Mouse (Mus musculus) ES-E14 (cell line): ENCODE results near the gene Morf4l1. TPM values are rescaled to one million over a fixed set of nuclear protein-coding genes. Genes with fewer than 3 reads are reported as not detected.

Experiments used
- DNase-seq: peaks from one replicate; pipeline ENCODE4 v3.0.0-alpha.2; 2013; ENCODE audit warnings: low read depth, low spot score
- H3K27ac ChIP-seq: 2 replicates; pipeline ENCODE4 v1.5.1; 2012; ENCODE audit warnings: low read depth, mild to moderate bottlenecking, low read length, moderate library complexity, mixed read lengths; ENCODE audit not compliant: poor library complexity, insufficient read depth, severe bottlenecking
- H3K36me3 ChIP-seq: 2 replicates; pipeline ENCODE4 v1.6.1; 2012; ENCODE audit warnings: mild to moderate bottlenecking, low read length, moderate library complexity, mixed read lengths; ENCODE audit not compliant: control insufficient read depth, poor library complexity, insufficient read depth, severe bottlenecking
- H3K4me1 ChIP-seq, 2 experiments: fragments of 150-350 bp in 1 of 2; sonication (generic) in 1 of 2; 2 replicates each; pipeline ENCODE4 v1.6.1; 2012; ENCODE audit warnings: low read length in 2 of 2, mild to moderate bottlenecking in 1 of 2, mixed read lengths in 1 of 2; ENCODE audit not compliant: control insufficient read depth in 2 of 2, insufficient read depth in 2 of 2, poor library complexity in 1 of 2
- H3K4me3 ChIP-seq, 2 experiments: fragments of 150-350 bp in 1 of 2; sonication (generic) in 1 of 2; 2 replicates each; pipeline ENCODE4 v1.5.1; 2012; ENCODE audit warnings: low read length in 2 of 2, low read depth in 1 of 2, mild to moderate bottlenecking in 1 of 2, mixed read lengths in 1 of 2; ENCODE audit not compliant: insufficient read depth in 1 of 2, poor library complexity in 1 of 2, severe bottlenecking in 1 of 2
- H3K9ac ChIP-seq: 2 replicates; pipeline ENCODE4 v1.6.1; 2012; ENCODE audit warnings: low read depth, mild to moderate bottlenecking, low read length, mixed read lengths; ENCODE audit not compliant: poor library complexity, insufficient read depth, severe bottlenecking
- H3K9me3 ChIP-seq: fragments of 150-350 bp; sonication (generic); 2 replicates; pipeline ENCODE4 v1.6.1; 2012; ENCODE audit warnings: low read depth, mild to moderate bottlenecking, low read length; ENCODE audit not compliant: control insufficient read depth, insufficient read depth
- CHD2 ChIP-seq: IDR thresholded peaks from 2 replicates; pipeline ENCODE4 v1.6.1; 2014; ENCODE audit warnings: mild to moderate bottlenecking, low read depth, low read length, inconsistent platforms
- HCFC1 ChIP-seq: IDR thresholded peaks from 2 replicates; pipeline ENCODE4 v1.6.1; 2012; ENCODE audit warnings: low read length, inconsistent platforms, borderline replicate concordance; ENCODE audit not compliant: insufficient read depth
- MAFK ChIP-seq: IDR thresholded peaks from 2 replicates; pipeline ENCODE4 v1.6.1; 2014; ENCODE audit warnings: mild to moderate bottlenecking, low read depth, low read length, inconsistent platforms; ENCODE audit not compliant: insufficient read depth
- ZC3H11A ChIP-seq: IDR thresholded peaks from 2 replicates; pipeline ENCODE4 v1.6.1; 2012; ENCODE audit warnings: low read depth, mild to moderate bottlenecking, inconsistent platforms, low read length, borderline replicate concordance
- ZNF384 ChIP-seq: IDR thresholded peaks from 2 replicates; pipeline ENCODE4 v1.6.1; 2012; ENCODE audit warnings: low read depth, low read length, inconsistent platforms
- in situ Hi-C, 2 experiments: fragments of 600-800 bp; cut with MboI; formaldehyde crosslinking; loops; one replicate each; pipeline ENCODE4 v1.15.1; 2025; ENCODE audit warnings: low sequenced_read_pairs in 2 of 2, inconsistent platforms in 1 of 2; ENCODE audit not compliant: unreplicated experiment in 2 of 2
- total RNA-seq: library from RNA; depleted of rRNA; stranded (reverse); fragments of 300-350 nt; gene quantifications from 2 replicates; pipeline ENCODE4 v1.2.3, GENCODE M21; 2012

Morf4l1 gene
- total RNA-seq, 1 experiment, result 201 TPM

- Histone ChIP-seq H3K9me3 (no peaks in the 10 kb centered on the region), H3K4me3 (peak overlapping the region in 1 of 2 experiments; percentile 38; a peak in 2 of 4 replicates), H3K4me1 (peaks cover 0 to 6% of the 10 kb centered on the region in 2 experiments; a peak in 1 of 4 replicates), H3K27ac (no peak overlapping the region), H3K36me3 (peaks cover 3% of the 10 kb centered on the region), H3K9ac (peak overlapping the region; percentile 31; the same call in 1 of the 2 replicates)
- in situ Hi-C loops, result no loop called here
- DNase-seq, result no peak
- TF ChIP-seq ZNF384, result no peak
- TF ChIP-seq HCFC1, result no peak
- TF ChIP-seq ZC3H11A, result no peak
- no peak for TF ChIP-seq MAFK
- TF ChIP-seq CHD2, result no peak
Observed at GRCm38 (mm10) chr9:90109386-90109785, 5.2 kb downstream of the Morf4l1 start.

GRCm38 (mm10) chr9:90108272-90108671, 6.3 kb downstream of the Morf4l1 start:
- peaks cover 5% of the 10 kb centered on the region for H3K36me3 ChIP-seq
- in situ Hi-C loops, result no loop called here
- TF ChIP-seq HCFC1 (no peak), CHD2 (no peak), ZNF384 (no peak), ZC3H11A (no peak), MAFK (no peak)

GRCm38 (mm10) chr9:90106915-90107314, 7.7 kb downstream of the Morf4l1 start:
- TF ChIP-seq HCFC1 (no peak), ZC3H11A (no peak), ZNF384 (no peak), MAFK (no peak), CHD2 (no peak)
- H3K36me3 ChIP-seq, result peaks cover 6% of the 10 kb centered on the region
- DNase-seq, result no peak
- peaks cover 0 to 6% of the 10 kb centered on the region in 2 experiments; a peak in 1 of 4 replicates for H3K4me1 ChIP-seq
- no peaks in the 10 kb centered on the region for H3K9me3 ChIP-seq
- H3K27ac ChIP-seq, result no peak overlapping the region
- in situ Hi-C loops, result no loop called here
- H3K9ac ChIP-seq, result no peak overlapping the region
- no peak overlapping the region for H3K4me3 ChIP-seq

More at GRCm38 (mm10) chr9:90108272-90108671, 6.3 kb downstream of the Morf4l1 start:
- no peak overlapping the region for H3K27ac ChIP-seq
- DNase-seq, result no peak
- peaks cover 0 to 6% of the 10 kb centered on the region in 2 experiments; a peak in 1 of 4 replicates for H3K4me1 ChIP-seq
- no peak overlapping the region for H3K9ac ChIP-seq
- no peaks in the 10 kb centered on the region for H3K9me3 ChIP-seq
- no peak overlapping the region for H3K4me3 ChIP-seq

GRCm38 (mm10) chr9:90105462-90105861, 9.1 kb downstream of the Morf4l1 start:
- in situ Hi-C loops, result no loop called here
- H3K4me3 ChIP-seq, result no peak overlapping the region
- no peak for DNase-seq
- H3K4me1 ChIP-seq, result no peaks in the 10 kb centered on the region; a peak in 1 of 4 replicates
- peaks cover 15% of the 10 kb centered on the region for H3K36me3 ChIP-seq
- H3K9ac ChIP-seq, result no peak overlapping the region
- TF ChIP-seq MAFK, result no peak
- no peak for TF ChIP-seq HCFC1
- TF ChIP-seq CHD2, result no peak
- no peak for TF ChIP-seq ZNF384
- no peak for TF ChIP-seq ZC3H11A
- no peaks in the 10 kb centered on the region for H3K9me3 ChIP-seq
- no peak overlapping the region for H3K27ac ChIP-seq

- in situ Hi-C loops, result no loop called here
- peaks cover 35% of the 10 kb centered on the region for H3K36me3 ChIP-seq
- peak; percentile 56 for DNase-seq
Observed at GRCm38 (mm10) chr9:90100760-90101159, 13.8 kb downstream of the Morf4l1 start.

More at GRCm38 (mm10) chr9:90100760-90101159, 13.8 kb downstream of the Morf4l1 start:
- H3K4me3 ChIP-seq, result no peak overlapping the region
- H3K4me1 ChIP-seq, result no peaks in the 10 kb centered on the region
- H3K9ac ChIP-seq, result no peak overlapping the region
- TF ChIP-seq CHD2, result no peak
- TF ChIP-seq MAFK, result no peak
- no peak for TF ChIP-seq HCFC1
- TF ChIP-seq ZC3H11A, result no peak
- no peak for TF ChIP-seq ZNF384
- no peak overlapping the region for H3K27ac ChIP-seq
- H3K9me3 ChIP-seq, result no peaks in the 10 kb centered on the region
